Mouse (Mus musculus) heart, embryonic 16.5 days (tissue): ENCODE results near the gene Dnah1. TPM values are rescaled to one million over a fixed set of nuclear protein-coding genes. Genes with fewer than 3 reads are reported as not detected.
A peak's percentile ranks its signal among the peaks of the same experiment; 100 is the strongest.

Experiments
- ATAC-seq: fragments of 200-750 bp; cut with Nextera tagmentation; replicated peaks from 2 replicates; pipeline ENCODE4 v1.8.0; 2017; ENCODE audit warnings: moderate number of reproducible peaks; ENCODE audit not compliant: insufficient read depth, low FRiP score; ENCODE audit errors: extremely low read depth
- H3K27ac ChIP-seq: fragments of 300-500 bp; sonication (generic); 2 replicates; pipeline ENCODE4 v1.5.1; 2014; ENCODE audit warnings: mild to moderate bottlenecking, low read length, control low read depth, moderate library complexity
- H3K27me3 ChIP-seq: fragments of 300-500 bp; sonication (generic); 2 replicates; pipeline ENCODE4 v1.6.1; 2014; ENCODE audit warnings: low read length, mixed read lengths; ENCODE audit not compliant: control insufficient read depth, insufficient read depth
- H3K36me3 ChIP-seq: fragments of 300-500 bp; sonication (generic); 2 replicates; pipeline ENCODE4 v1.6.1; 2014; ENCODE audit not compliant: control insufficient read depth, insufficient read depth
- H3K4me1 ChIP-seq: fragments of 300-500 bp; sonication (generic); 2 replicates; pipeline ENCODE4 v1.6.1; 2014; ENCODE audit warnings: low read length, mixed read lengths; ENCODE audit not compliant: control insufficient read depth, insufficient read depth
- H3K4me2 ChIP-seq: fragments of 300-500 bp; sonication (generic); 2 replicates; pipeline ENCODE4 v1.6.1; 2014; ENCODE audit warnings: low read depth, mild to moderate bottlenecking, control low read depth, low read length
- H3K4me3 ChIP-seq: fragments of 300-500 bp; sonication (generic); 2 replicates; pipeline ENCODE4 v1.5.1; 2014; ENCODE audit warnings: mild to moderate bottlenecking, control low read depth, low read length
- H3K9ac ChIP-seq: fragments of 300-500 bp; sonication (generic); 2 replicates; pipeline ENCODE4 v1.6.1; 2014; ENCODE audit warnings: low read length, control low read depth
- H3K9me3 ChIP-seq: fragments of 300-500 bp; sonication (generic); replicated peaks from 2 replicates; pipeline ENCODE4 v1.6.1; 2016; ENCODE audit warnings: low read length; ENCODE audit not compliant: control insufficient read depth
- WGBS: fragments of 180-500 bp; shearing (Covaris S2); extraction: QIAGEN DNeasy Blood & Tissue Kit; methylation state at CpG from one replicate; pipeline ENCODE4 v1.1.7; 2014; 5-methylcytosine and 5-hydroxymethylcytosine counted together
- polyA plus RNA-seq: library from polyadenylated mRNA; unstranded; fragments of >200 nt; fragmentation: Nextera tagmentation; extraction: Ambion mirVana; gene quantifications from 2 replicates; pipeline ENCODE4 v1.2.1, GENCODE M21; 2015

Gene Dnah1
- polyA plus RNA-seq, 1 experiment from 2014 or later = 0.54 TPM

DNA sequence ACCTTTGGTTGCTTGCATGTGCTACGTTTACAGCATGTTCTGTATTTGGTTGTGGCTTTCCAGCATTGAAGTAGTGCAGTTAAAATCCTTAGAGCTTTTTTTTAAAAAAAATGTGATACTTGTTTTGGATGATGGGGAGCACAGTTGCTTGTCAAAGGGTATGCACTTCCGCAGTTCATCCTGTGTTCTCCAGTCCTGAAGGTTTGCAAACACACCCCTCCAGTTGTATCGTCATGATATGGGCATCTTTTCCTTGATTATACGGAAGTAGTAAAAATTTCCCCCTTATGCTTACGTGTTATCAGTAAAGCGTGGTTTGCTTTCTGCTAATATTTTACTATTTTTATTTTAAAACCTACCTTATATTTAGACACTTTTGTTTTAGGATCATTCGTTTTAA, 13.7 kb upstream of the Dnah1 start:
- Histone ChIP-seq H3K4me3 (peak overlapping the region; percentile 93), H3K27ac (peak overlapping the region; percentile 99), H3K27me3 (no peaks in the 10 kb centered on the region), H3K4me2 (peak overlapping the region; percentile 87), H3K36me3 (peaks cover 9% of the 10 kb centered on the region), H3K9me3 (no peaks in the 10 kb centered on the region), H3K9ac (peak overlapping the region; percentile 98), H3K4me1 (peaks cover 15% of the 10 kb centered on the region)
- WGBS = 24% methylated on average over 7 of the region's 7 CpGs
- no peak for ATAC-seq

GRCm38 (mm10) chr14:31336369-31337155, 12.9 kb upstream of the Dnah1 start, which contains the start of gene Capn7:
Capn7 (plus strand) TSS chr14:31336638.
- H3K9me3 ChIP-seq = no peaks in the 10 kb centered on the region
- peak within 1 kb of the TSS; percentile 93 for H3K4me3 ChIP-seq
- WGBS = under 1% methylated on average over 78 of the region's 78 CpGs
- H3K4me2 ChIP-seq = peak within 1 kb of the TSS; percentile 87
- peak; percentile 97 for ATAC-seq
- H3K27ac ChIP-seq = peak within 1 kb of the TSS; percentile 99
- peaks cover 15% of the 10 kb centered on the region for H3K4me1 ChIP-seq
- H3K9ac ChIP-seq = peak within 1 kb of the TSS; percentile 98
- peaks cover 9% of the 10 kb centered on the region for H3K36me3 ChIP-seq
- no peaks in the 10 kb centered on the region for H3K27me3 ChIP-seq

- Histone ChIP-seq H3K9me3 (no peaks in the 10 kb centered on the region), H3K27ac (peak overlapping the region; percentile 82), H3K36me3 (peaks cover 6% of the 10 kb centered on the region), H3K27me3 (no peaks in the 10 kb centered on the region), H3K9ac (peak overlapping the region; percentile 68), H3K4me1 (peaks cover 15% of the 10 kb centered on the region), H3K4me2 (peak overlapping the region; percentile 69), H3K4me3 (peak overlapping the region; percentile 93)
- no peak for ATAC-seq
- 45% methylated on average over 3 of the region's 3 CpGs for WGBS
These were observed 12.1 kb upstream of the Dnah1 start for GRCm38 (mm10) chr14:31335765-31336164.

DNA sequence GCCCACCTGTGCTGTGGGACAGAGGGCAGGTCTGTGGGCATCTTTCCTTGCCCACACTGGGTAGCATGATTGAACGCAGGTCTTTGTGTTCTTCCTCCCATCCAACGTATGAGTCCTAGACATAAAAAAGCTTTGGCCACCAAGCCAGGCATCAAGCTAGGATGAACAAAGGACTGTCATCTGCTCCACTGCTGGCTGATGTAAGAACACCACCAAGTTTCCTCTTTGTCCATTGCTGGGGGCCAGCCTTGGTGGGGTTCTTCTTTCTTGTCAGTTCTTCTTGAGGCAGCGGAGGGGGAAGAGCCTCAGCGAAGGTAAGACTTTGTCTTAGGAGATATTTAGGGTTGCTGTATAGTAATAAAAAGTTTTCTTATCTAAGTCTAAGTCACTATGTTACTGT, 7.3 kb upstream of the Dnah1 start:
- ATAC-seq = no peak
- Histone ChIP-seq H3K4me3 (no peak overlapping the region), H3K27ac (no peak overlapping the region), H3K9ac (no peak overlapping the region), H3K4me2 (no peak overlapping the region), H3K4me1 (no peaks in the 10 kb centered on the region), H3K27me3 (no peaks in the 10 kb centered on the region), H3K9me3 (no peaks in the 10 kb centered on the region), H3K36me3 (no peaks in the 10 kb centered on the region)
- WGBS = 74% methylated on average over 4 of the region's 4 CpGs

- ATAC-seq = no peak
- WGBS = 26% methylated on average over 2 of the region's 2 CpGs
These were observed 6.0 kb upstream of the Dnah1 start for GRCm38 (mm10) chr14:31329741-31330140.

DNA sequence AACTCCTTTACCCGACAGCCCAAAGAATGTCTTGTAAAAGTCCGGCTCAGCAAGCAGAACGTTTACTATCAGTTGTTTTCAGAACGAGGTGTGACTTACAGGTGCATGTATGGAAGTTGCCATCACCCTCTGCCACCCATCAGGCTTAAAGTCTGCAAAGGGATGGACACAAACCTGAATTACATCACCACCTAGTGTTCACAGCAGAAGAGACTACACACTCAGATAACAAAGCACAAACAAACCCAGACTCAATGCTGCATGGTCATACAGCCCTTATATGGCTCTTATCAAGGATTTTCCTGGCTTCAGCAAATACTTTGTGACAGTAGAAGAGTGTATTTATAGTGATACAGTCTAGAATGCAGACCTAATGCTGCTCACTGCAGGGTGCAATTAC, 4.0 kb upstream of the Dnah1 start:
- no peak overlapping the region for H3K4me2 ChIP-seq
- no peaks in the 10 kb centered on the region for H3K9me3 ChIP-seq
- no peak for ATAC-seq
- no peaks in the 10 kb centered on the region for H3K27me3 ChIP-seq
- no peaks in the 10 kb centered on the region for H3K36me3 ChIP-seq
- WGBS = 43% methylated on average over 4 of the region's 4 CpGs
- H3K4me1 ChIP-seq = peaks cover 12% of the 10 kb centered on the region
- H3K9ac ChIP-seq = no peak overlapping the region
- no peak overlapping the region for H3K27ac ChIP-seq
- H3K4me3 ChIP-seq = no peak overlapping the region

More at GRCm38 (mm10) chr14:31329741-31330140, 6.0 kb upstream of the Dnah1 start:
- H3K9ac ChIP-seq = no peak overlapping the region
- no peak overlapping the region for H3K4me2 ChIP-seq
- no peak overlapping the region for H3K27ac ChIP-seq
- H3K4me3 ChIP-seq = no peak overlapping the region
- no peaks in the 10 kb centered on the region for H3K9me3 ChIP-seq
- no peaks in the 10 kb centered on the region for H3K27me3 ChIP-seq
- no peaks in the 10 kb centered on the region for H3K4me1 ChIP-seq
- H3K36me3 ChIP-seq = no peaks in the 10 kb centered on the region

GRCm38 (mm10) chr14:31327196-31327595, 3.5 kb upstream of the Dnah1 start:
- WGBS = 83% methylated on average over 1 of the region's 1 CpGs
- H3K27ac ChIP-seq = no peak overlapping the region
- H3K9me3 ChIP-seq = no peaks in the 10 kb centered on the region
- H3K9ac ChIP-seq = no peak overlapping the region
- no peak overlapping the region for H3K4me3 ChIP-seq
- no peak overlapping the region for H3K4me2 ChIP-seq
- H3K27me3 ChIP-seq = no peaks in the 10 kb centered on the region
- no peaks in the 10 kb centered on the region for H3K36me3 ChIP-seq
- ATAC-seq = no peak
- H3K4me1 ChIP-seq = peaks cover 12% of the 10 kb centered on the region

DNA sequence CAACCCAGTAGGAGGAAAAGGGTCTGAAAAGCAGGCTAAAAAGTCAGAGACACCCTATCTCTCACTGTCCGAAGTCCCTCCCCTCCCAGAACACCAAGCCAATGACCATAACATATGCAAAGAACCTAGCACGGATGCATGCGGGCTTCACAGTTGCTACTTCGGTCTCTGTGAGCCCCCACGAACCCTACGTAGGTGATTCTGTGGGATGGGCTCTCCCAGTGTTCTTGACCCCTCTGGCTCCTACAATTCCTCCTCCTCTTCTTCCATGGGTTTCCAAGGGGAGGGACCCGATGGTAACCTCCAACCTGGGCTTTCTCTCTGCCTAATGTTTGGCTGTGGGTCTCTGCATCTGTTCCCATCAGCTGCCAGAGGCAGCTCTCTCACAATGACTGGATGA, 3.1 kb upstream of the Dnah1 start:
- Histone ChIP-seq H3K4me3 (no peak overlapping the region), H3K27me3 (no peaks in the 10 kb centered on the region), H3K9me3 (no peaks in the 10 kb centered on the region), H3K9ac (no peak overlapping the region), H3K4me1 (peaks cover 12% of the 10 kb centered on the region), H3K27ac (no peak overlapping the region), H3K36me3 (no peaks in the 10 kb centered on the region), H3K4me2 (no peak overlapping the region)
- 61% methylated on average over 7 of the region's 7 CpGs for WGBS
- ATAC-seq = no peak

DNA sequence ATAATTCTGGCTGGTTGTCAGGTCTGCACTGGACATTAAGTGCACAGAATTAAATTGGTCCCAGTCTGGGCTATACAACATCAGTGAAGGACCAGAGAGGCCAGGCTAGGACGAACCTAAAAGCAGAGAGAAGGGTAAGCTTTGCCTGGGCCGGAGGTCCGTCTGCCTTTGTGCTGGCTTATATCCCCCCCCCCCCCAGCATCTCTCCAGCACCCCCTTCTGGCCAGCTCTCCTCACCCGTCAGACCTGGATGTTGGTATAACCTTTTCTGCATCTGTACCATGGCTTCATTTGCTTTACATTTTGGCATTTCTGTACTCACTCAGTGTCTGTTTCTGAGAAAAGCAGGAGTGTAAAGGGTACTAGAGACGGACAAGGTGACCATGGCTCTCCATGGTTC, 1.9 kb upstream of the Dnah1 start:
- WGBS = 47% methylated on average over 5 of the region's 5 CpGs

More for the DNA sequence above, 1.9 kb upstream of the Dnah1 start:
- Histone ChIP-seq H3K4me2 (no peak overlapping the region), H3K27ac (no peak overlapping the region), H3K9ac (no peak overlapping the region), H3K27me3 (no peaks in the 10 kb centered on the region), H3K4me3 (no peak overlapping the region), H3K4me1 (peaks cover 12% of the 10 kb centered on the region), H3K36me3 (no peaks in the 10 kb centered on the region), H3K9me3 (no peaks in the 10 kb centered on the region)
- ATAC-seq = no peak
